Mouse (Mus musculus) neural tube, embryonic 13.5 days (tissue): ENCODE measurements around the gene Chka. TPM values are rescaled to one million over a fixed set of nuclear protein-coding genes. Genes with fewer than 3 reads are reported as not detected.

Source experiments
- ATAC-seq: fragments of 200-750 bp; cut with Nextera tagmentation; 2 replicates; pipeline ENCODE4 v1.8.0; 2017; ENCODE audit warnings: low read depth, mild to moderate bottlenecking, moderate TSS enrichment, moderate library complexity
- H3K27ac ChIP-seq: fragments of 300-500 bp; sonication (generic); replicated peaks from 2 replicates; pipeline ENCODE4 v1.5.1; 2015; ENCODE audit warnings: moderate library complexity, mild to moderate bottlenecking, inconsistent platforms
- H3K27me3 ChIP-seq: fragments of 300-500 bp; sonication (generic); 2 replicates; pipeline ENCODE4 v1.6.1; 2015; ENCODE audit warnings: mild to moderate bottlenecking, inconsistent platforms
- H3K36me3 ChIP-seq: fragments of 300-500 bp; sonication (generic); 2 replicates; pipeline ENCODE4 v1.6.1; 2015; ENCODE audit warnings: mild to moderate bottlenecking, inconsistent platforms
- H3K4me1 ChIP-seq: fragments of 300-500 bp; sonication (generic); replicated peaks from 2 replicates; pipeline ENCODE4 v1.6.1; 2015; ENCODE audit warnings: inconsistent platforms
- H3K4me2 ChIP-seq: fragments of 300-500 bp; sonication (generic); 2 replicates; pipeline ENCODE4 v1.6.1; 2015; ENCODE audit warnings: inconsistent platforms, mild to moderate bottlenecking, moderate library complexity
- H3K4me3 ChIP-seq: fragments of 300-500 bp; sonication (generic); 2 replicates; pipeline ENCODE4 v1.5.1; 2015; ENCODE audit warnings: mild to moderate bottlenecking, inconsistent platforms
- H3K9ac ChIP-seq: fragments of 300-500 bp; sonication (generic); 2 replicates; pipeline ENCODE4 v1.6.1; 2015; ENCODE audit warnings: moderate library complexity, mild to moderate bottlenecking, inconsistent platforms
- H3K9me3 ChIP-seq: fragments of 300-500 bp; sonication (generic); 2 replicates; pipeline ENCODE4 v1.6.1; 2016; ENCODE audit warnings: inconsistent platforms
- WGBS: fragments of 180-500 bp; shearing (Covaris S2); methylation state at CpG from one replicate; pipeline ENCODE4 v1.1.7; 2015; 5-methylcytosine and 5-hydroxymethylcytosine counted together
- polyA plus RNA-seq: library from polyadenylated mRNA; unstranded; fragments of >200 nt; fragmentation: Nextera tagmentation; extraction: Ambion mirVana; gene quantifications from 2 replicates; pipeline ENCODE4 v1.2.1, GENCODE M21; 2015

The Chka gene
- polyA plus RNA-seq = 51.5 and 54.6 TPM in 2 replicates

DNA sequence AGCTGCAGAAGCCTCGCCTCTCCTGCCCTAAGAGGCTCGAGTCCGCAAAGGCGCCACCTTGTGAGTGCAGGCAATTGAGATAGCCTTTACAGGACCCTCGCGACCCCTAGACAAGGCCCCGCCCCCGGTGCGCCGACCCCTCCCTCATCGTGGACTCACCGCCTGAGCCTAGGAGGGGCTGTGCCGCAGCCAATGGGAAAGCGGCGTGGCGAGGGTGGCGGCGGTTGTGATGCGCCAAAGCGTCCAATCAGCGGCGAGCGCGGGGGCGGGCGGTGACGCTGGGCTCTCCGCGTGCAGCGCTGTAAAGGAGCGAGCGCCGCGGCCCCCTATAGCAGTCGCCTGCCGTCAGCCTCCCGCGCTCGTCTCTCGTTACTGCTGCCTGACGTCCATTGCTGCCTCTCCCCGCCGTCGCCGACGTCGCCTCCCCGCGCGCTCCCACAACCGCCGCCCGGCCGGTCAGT is at the start of gene Chka:
TSS of gene Chka (plus strand) at position 272 of the 461 bp plus-strand sequence.
- H3K9ac ChIP-seq = peak within 1 kb of the TSS; percentile 92
- peaks cover 46% of the 10 kb centered on the region for H3K4me1 ChIP-seq
- 0% methylated on average over 54 of the region's 54 CpGs for WGBS
- peak within 1 kb of the TSS; percentile 68 for H3K4me2 ChIP-seq
- H3K27me3 ChIP-seq = no peaks in the 10 kb centered on the region
- H3K4me3 ChIP-seq = peak within 1 kb of the TSS; percentile 64
- H3K36me3 ChIP-seq = no peaks in the 10 kb centered on the region
- H3K27ac ChIP-seq = peak within 1 kb of the TSS; percentile 98
- H3K9me3 ChIP-seq = no peaks in the 10 kb centered on the region
- ATAC-seq = peak; percentile 98

DNA sequence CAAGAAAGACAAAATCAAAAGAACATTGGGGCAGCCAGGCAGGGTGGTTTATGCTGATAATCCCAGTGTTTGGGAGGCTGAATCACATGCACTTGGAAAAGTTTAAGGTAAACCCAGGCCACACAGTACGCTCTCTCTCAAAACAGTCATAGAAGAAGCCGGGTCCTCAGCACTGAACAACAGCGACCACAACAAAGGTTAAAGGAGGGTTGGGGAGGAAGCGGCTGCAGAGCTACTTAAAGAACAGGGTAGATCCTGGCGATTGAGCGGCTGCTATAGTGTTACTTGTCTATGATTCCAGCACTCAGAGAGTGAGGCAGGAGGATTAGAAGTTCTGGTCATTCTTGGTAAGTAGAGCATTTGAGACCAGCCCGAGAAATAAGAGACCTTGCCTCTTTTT is 46.0 kb upstream of the Chka start:
- Histone ChIP-seq H3K4me1 (no peaks in the 10 kb centered on the region), H3K9me3 (no peaks in the 10 kb centered on the region), H3K27ac (no peak overlapping the region), H3K36me3 (peaks cover 94% of the 10 kb centered on the region), H3K4me2 (no peak overlapping the region), H3K4me3 (no peak overlapping the region), H3K9ac (no peak overlapping the region), H3K27me3 (no peaks in the 10 kb centered on the region)
- 92% methylated on average over 7 of the region's 7 CpGs for WGBS
- ATAC-seq = no peak

DNA sequence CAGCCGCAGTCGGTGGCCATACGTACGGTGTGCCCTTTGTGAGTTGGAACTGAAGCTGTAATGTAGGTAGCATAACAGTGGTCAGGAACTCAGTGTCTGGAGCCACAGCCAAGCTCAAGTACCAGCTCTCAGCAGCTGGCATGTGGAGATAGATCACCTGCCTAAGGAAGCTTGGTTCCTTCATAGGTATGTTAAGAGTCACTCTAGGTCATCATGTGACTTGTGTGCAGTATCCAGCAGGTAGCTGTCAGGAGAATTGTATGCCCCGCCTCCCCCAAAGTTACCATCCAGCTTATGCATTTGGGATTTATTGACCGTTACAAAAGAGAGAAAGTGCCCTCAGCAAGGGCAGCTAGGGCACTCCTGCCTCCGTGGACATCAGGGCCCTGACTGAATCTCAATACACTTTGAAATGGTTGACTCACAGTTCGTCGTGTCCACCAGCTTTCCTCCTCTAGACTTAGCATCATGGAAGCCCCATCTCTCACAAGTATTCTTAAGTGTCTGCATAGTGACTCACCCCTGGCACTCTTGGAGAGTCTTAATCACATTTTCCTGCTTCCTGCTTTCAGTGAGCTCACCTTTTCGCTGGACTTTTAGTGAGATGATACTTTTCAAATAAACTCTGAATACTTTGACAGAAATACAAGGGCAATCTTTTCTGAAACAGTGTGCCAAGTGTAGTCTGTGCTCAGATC is 40.9 kb upstream of the Chka start:
- Histone ChIP-seq H3K9me3 (no peaks in the 10 kb centered on the region), H3K4me3 (no peak overlapping the region), H3K36me3 (peaks cover 89% of the 10 kb centered on the region), H3K4me2 (no peak overlapping the region), H3K27ac (no peak overlapping the region), H3K9ac (no peak overlapping the region), H3K27me3 (no peaks in the 10 kb centered on the region), H3K4me1 (no peaks in the 10 kb centered on the region)
- WGBS = 92% methylated on average over 10 of the region's 10 CpGs
- no peak for ATAC-seq

DNA sequence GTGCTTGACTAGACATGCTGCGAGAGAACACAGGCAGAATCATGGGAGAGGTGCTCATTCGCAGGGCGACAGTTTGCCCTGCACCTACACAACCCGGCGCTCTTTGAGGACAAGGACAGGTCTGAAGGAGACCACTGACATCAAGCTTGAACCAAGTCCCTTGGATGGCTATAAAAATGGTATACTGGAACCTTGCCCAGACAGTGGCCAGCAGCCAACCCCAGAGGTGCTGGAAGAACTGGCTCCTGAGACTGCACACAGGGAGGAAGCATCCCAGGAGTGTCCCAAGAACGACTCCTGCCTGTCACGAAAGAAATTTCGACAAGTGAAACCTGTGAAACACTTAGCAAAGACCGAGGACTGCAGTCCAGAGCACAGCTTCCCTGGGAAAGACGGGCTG is 37.1 kb upstream of the Chka start:
- WGBS = 91% methylated on average over 10 of the region's 10 CpGs
- Histone ChIP-seq H3K4me1 (no peaks in the 10 kb centered on the region), H3K36me3 (peaks cover 72% of the 10 kb centered on the region), H3K9me3 (no peaks in the 10 kb centered on the region), H3K27me3 (no peaks in the 10 kb centered on the region), H3K4me2 (no peak overlapping the region), H3K27ac (no peak overlapping the region), H3K4me3 (no peak overlapping the region), H3K9ac (no peak overlapping the region)
- no peak for ATAC-seq

DNA sequence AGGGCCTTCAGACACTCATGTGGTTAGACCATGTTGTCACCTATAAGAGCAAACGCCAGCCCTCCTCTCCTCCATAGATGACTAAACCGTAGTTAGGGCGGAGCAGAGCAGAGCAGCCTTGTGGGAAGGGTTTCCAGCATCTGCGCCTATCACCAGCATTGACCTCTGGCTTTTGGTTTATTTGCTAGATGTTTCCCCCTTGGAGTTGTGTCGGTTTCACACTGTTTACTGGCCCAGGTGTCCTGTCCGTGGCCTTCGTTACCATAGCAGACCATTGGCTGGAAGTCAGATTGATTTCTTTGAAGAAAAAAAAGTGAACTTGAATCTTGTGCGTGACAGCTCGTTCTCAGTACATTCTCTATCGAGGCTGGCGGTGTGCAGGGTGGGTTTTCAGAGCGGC is 35.7 kb upstream of the Chka start:
- no peaks in the 10 kb centered on the region for H3K4me1 ChIP-seq

DNA sequence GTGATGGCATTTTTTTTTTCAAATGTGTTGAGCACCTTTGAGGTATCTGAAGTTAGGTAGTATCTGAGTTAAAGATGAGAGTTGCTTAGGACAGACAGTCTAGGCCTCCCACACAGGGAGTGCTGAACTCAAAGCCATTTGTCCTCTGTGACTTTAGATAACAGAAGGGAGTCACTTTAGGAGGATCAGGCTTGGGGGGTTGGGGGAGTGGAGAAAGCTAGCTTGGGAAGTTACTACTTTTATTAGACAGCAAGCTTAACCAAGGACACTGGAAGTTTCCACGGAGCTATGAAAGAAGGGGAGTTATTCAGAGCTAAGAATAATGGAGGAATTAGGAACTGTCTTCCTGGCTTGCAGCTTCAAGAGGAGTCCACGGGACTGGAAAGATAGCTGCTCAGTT is 32.5 kb upstream of the Chka start:
- no peaks in the 10 kb centered on the region for H3K9me3 ChIP-seq
- 79% methylated on average over 2 of the region's 2 CpGs for WGBS

More for the DNA sequence above, 35.7 kb upstream of the Chka start:
- H3K9me3 ChIP-seq = no peaks in the 10 kb centered on the region
- no peak overlapping the region for H3K4me3 ChIP-seq
- no peak overlapping the region for H3K4me2 ChIP-seq
- no peak overlapping the region for H3K9ac ChIP-seq
- H3K27ac ChIP-seq = no peak overlapping the region
- 88% methylated on average over 12 of the region's 12 CpGs for whole genome bisulfite sequencing
- peaks cover 58% of the 10 kb centered on the region for H3K36me3 ChIP-seq
- H3K27me3 ChIP-seq = no peaks in the 10 kb centered on the region
- no peak for ATAC-seq

DNA sequence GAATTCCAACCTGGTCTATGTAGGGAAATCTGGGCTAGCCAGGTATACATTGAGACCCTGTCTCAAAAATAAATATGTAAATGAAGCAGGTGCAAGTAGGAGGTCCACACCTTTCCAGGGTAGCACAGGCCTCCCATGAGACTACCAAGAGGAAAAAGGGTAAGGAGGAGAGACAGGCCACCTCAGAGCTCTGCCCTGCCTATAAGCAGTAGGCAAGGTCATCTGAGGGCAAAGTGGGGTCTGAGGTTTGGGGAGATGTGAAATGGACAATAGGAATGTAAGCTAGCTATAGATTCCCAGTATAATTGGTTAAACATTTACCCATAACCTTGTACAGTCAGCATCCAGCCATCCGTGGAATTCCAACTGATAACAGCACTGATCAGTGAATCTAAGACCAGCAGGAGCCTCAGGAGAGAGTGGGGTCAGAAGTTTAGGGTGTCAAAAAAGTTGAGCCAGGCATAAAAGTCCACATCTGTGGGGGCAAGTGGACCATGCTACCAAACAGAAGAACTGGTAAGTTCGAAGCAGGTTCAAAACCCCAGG is 31.6 kb upstream of the Chka start:
- no peak for ATAC-seq
- no peak overlapping the region for H3K4me3 ChIP-seq
- WGBS = 92% methylated on average over 2 of the region's 2 CpGs

More for the DNA sequence above, 32.5 kb upstream of the Chka start:
- Histone ChIP-seq H3K9ac (no peak overlapping the region), H3K4me2 (no peak overlapping the region), H3K27me3 (no peaks in the 10 kb centered on the region), H3K4me3 (no peak overlapping the region), H3K36me3 (peaks cover 36% of the 10 kb centered on the region), H3K27ac (no peak overlapping the region), H3K4me1 (no peaks in the 10 kb centered on the region)
- ATAC-seq = no peak

DNA sequence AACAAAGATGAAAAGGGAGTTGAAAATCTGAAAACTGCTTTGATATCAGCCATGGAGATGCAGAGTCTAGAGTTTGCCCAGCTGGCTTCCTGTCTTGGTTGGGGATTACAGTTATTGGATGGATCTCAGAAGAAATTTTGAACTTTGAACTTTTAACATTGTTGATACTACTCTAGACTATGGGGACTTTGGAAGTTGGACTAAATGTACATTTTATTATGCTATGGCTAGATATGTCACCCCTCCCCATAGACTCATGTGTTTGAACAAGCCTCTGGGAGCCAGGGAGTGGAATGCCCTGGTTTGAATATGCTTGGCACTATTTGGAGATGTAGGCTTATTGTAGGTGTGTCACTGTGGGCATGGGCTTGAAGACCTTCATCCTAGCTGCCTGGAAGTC is 26.5 kb upstream of the Chka start:
- H3K27ac ChIP-seq = no peak overlapping the region
- no peaks in the 10 kb centered on the region for H3K4me1 ChIP-seq
- no peak overlapping the region for H3K4me3 ChIP-seq
- ATAC-seq = no peak
- H3K9me3 ChIP-seq = no peaks in the 10 kb centered on the region
- H3K36me3 ChIP-seq = no peaks in the 10 kb centered on the region
- H3K27me3 ChIP-seq = no peaks in the 10 kb centered on the region
- no peak overlapping the region for H3K4me2 ChIP-seq
- no peak overlapping the region for H3K9ac ChIP-seq

More for the DNA sequence above, 31.6 kb upstream of the Chka start:
- no peak overlapping the region for H3K27ac ChIP-seq
- H3K9ac ChIP-seq = no peak overlapping the region
- no peak overlapping the region for H3K4me2 ChIP-seq
- H3K36me3 ChIP-seq = peaks cover 27% of the 10 kb centered on the region
- no peaks in the 10 kb centered on the region for H3K27me3 ChIP-seq
- no peaks in the 10 kb centered on the region for H3K9me3 ChIP-seq
- no peaks in the 10 kb centered on the region for H3K4me1 ChIP-seq

DNA sequence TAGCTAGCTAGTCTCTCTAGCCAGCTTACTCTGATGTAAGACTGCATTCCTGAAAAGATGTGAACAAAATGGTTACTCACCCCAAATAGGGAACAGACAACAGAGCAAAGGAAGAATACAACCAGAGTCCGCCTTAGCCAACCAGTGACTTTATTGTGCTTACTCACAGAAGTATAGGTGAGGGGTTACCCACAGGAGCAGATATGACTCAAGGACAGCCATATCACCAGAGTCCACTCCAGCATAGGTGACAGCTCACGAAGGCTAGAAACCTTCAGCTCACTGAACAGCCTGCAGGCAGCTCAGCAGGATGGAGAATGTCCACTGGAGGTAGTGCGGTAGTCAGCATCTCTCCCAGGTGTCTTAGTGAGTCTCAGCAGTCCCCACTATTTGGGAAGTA is 21.7 kb upstream of the Chka start:
- no peak overlapping the region for H3K4me3 ChIP-seq
- H3K36me3 ChIP-seq = no peaks in the 10 kb centered on the region
- no peak overlapping the region for H3K4me2 ChIP-seq
- no peaks in the 10 kb centered on the region for H3K9me3 ChIP-seq
- ATAC-seq = no peak
- 86% methylated on average over 3 of the region's 3 CpGs for WGBS
- no peaks in the 10 kb centered on the region for H3K4me1 ChIP-seq
- no peak overlapping the region for H3K9ac ChIP-seq
- no peaks in the 10 kb centered on the region for H3K27me3 ChIP-seq
- no peak overlapping the region for H3K27ac ChIP-seq

DNA sequence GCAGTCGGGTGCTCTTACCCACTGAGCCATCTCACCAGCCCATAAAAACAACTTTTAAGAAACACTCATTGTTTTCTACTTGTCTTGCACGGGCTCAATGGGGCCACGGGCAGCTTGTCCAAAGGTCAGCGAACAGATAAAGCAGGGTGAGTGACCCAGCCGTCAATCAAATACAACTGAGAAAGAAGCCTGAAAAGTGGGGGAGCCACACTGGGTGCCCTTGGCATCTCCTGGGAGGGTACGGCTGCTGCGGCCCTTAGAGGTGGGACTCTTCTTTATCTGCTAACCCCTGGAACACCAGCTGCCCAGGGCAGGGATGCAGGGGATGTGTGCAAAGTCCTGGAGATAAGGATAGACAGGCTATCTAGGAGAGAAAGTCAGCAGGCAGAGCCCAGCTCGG is 19.9 kb upstream of the Chka start:
- no peak for ATAC-seq
- Histone ChIP-seq H3K4me2 (no peak overlapping the region), H3K4me3 (no peak overlapping the region), H3K9me3 (no peaks in the 10 kb centered on the region), H3K4me1 (no peaks in the 10 kb centered on the region), H3K27ac (no peak overlapping the region), H3K9ac (no peak overlapping the region), H3K36me3 (no peaks in the 10 kb centered on the region), H3K27me3 (no peaks in the 10 kb centered on the region)
- WGBS = 67% methylated on average over 8 of the region's 8 CpGs

DNA sequence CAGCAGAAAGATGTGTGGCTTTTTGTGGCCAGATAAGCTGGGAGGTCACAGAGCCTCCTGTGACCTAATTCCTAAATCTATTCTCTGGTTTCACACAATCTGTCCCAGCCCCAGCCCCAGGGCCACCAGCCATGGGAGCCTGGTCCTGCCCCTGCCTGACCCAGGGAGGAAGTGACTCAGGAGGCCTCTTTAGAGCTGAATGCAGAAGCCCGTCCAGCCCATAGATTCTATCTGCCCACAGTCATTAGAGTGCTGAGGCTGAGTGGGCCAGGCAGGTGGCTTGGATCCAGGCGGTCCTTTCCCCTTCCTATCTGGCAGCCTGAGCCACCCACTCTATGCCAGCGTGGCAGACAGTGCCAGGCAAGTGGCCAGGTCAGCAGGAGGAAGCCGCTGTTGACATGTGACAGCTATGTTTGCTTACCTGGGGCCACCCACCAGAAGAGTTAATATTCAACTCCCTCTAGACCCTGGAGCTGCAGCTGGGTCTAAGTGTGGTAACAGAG is 18.7 kb upstream of the Chka start:
- Histone ChIP-seq H3K27me3 (no peaks in the 10 kb centered on the region), H3K4me1 (no peaks in the 10 kb centered on the region), H3K9ac (no peak overlapping the region), H3K4me2 (no peak overlapping the region), H3K9me3 (no peaks in the 10 kb centered on the region), H3K36me3 (no peaks in the 10 kb centered on the region), H3K27ac (no peak overlapping the region), H3K4me3 (no peak overlapping the region)
- 82% methylated on average over 4 of the region's 4 CpGs for WGBS
- ATAC-seq = no peak

DNA sequence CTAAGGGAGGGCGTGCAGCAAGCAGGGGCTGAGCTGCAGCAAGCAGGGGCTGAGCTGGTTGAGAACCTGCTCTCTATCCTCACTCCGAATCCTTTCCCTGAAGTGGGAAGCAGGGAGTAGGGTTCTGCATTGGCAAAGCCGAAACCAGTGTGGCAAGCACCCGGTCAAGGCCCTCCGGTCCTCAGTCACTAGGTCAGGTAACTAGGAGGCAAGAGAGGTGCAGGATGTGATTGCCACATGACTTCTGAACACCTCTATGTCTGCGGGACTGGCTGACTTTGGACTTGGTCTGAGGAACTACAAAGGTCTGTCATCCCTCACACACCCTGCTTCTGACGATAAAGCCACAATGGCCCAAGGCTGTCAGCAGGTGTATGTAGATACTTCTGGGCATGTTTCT is 17.3 kb upstream of the Chka start:
- no peak overlapping the region for H3K4me3 ChIP-seq
- H3K27me3 ChIP-seq = no peaks in the 10 kb centered on the region
- WGBS = 89% methylated on average over 7 of the region's 7 CpGs

DNA sequence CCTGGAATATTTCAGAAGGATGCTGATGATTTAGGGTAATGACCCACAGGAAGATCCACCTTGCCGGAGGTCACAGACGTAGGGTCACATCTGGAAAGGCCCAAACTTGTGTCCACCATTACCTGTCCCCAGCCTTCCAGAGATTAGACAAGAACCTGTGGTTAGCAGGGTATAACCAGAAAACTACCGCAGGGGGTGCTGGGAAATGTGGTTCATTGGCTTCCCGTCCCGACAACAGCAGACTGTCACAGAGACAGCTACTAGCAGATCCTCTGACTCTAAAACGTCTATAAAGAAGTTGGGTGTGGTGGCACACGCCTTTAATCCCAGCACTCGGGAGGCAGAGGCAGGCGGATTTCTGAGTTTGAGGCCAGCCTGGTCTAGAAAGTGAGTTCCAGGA is 14.8 kb upstream of the Chka start:
- H3K36me3 ChIP-seq = no peaks in the 10 kb centered on the region
- no peaks in the 10 kb centered on the region for H3K27me3 ChIP-seq
- no peak overlapping the region for H3K4me3 ChIP-seq
- no peaks in the 10 kb centered on the region for H3K4me1 ChIP-seq
- no peak overlapping the region for H3K27ac ChIP-seq
- no peak for ATAC-seq
- 90% methylated on average over 9 of the region's 9 CpGs for WGBS
- no peaks in the 10 kb centered on the region for H3K9me3 ChIP-seq
- H3K9ac ChIP-seq = no peak overlapping the region
- H3K4me2 ChIP-seq = no peak overlapping the region

More for the DNA sequence above, 17.3 kb upstream of the Chka start:
- Histone ChIP-seq H3K27ac (no peak overlapping the region), H3K9ac (no peak overlapping the region), H3K4me1 (no peaks in the 10 kb centered on the region), H3K36me3 (no peaks in the 10 kb centered on the region), H3K9me3 (no peaks in the 10 kb centered on the region), H3K4me2 (no peak overlapping the region)
- no peak for ATAC-seq
